Mouse (Mus musculus) olfactory bulb, adult 2 months (tissue): ENCODE data around the gene Atp13a3.

Experiments used
- CTCF ChIP-seq: fragments of 200-500 bp; IDR thresholded peaks from 2 replicates; pipeline ENCODE4 v1.5.1; 2012; ENCODE audit warnings: low read depth, mild to moderate bottlenecking, low read length, moderate library complexity; ENCODE audit not compliant: insufficient read depth
- POLR2A ChIP-seq: fragments of 200-500 bp; IDR thresholded peaks from 2 replicates; pipeline ENCODE4 v1.6.1; 2012; ENCODE audit warnings: mild to moderate bottlenecking, low read depth, low read length, moderate library complexity; ENCODE audit not compliant: insufficient read depth

GRCm38 (mm10) chr16:30436276-30436675 lies 30.5 kb upstream of the Atp13a3 start:
- TF ChIP-seq POLR2A = no peak
- no peak for TF ChIP-seq CTCF
